Mouse (Mus musculus) right cerebral cortex, postnatal 25 days (tissue): ENCODE results near the gene Fdxr.

Source experiments
- DNase-seq: peaks from one replicate; pipeline ENCODE4 v3.0.0; 2022

Gene Fdxr

GRCm38 (mm10) chr11:115276780-115277603 lies at the start of gene Fdxr:
Gene Fdxr, minus strand, starts transcription at chr11:115277050.
- peak; percentile 95 for DNase-seq

- DNase-seq, result no peak
Measured at GRCm38 (mm10) chr11:115323354-115323753, 46.5 kb upstream of the Fdxr start.

- no peak for DNase-seq
Measured at GRCm38 (mm10) chr11:115321906-115322693, 45.2 kb upstream of the Fdxr start, which contains the start of gene Ush1g. Gene Ush1g, minus strand, starts transcription at chr11:115322041.

GRCm38 (mm10) chr11:115319704-115320383 lies 43.0 kb upstream of the Fdxr start:
- DNase-seq, result no peak

GRCm38 (mm10) chr11:115318245-115319027 lies 41.6 kb upstream of the Fdxr start:
- DNase-seq, result no peak

GRCm38 (mm10) chr11:115317204-115317603 lies 40.4 kb upstream of the Fdxr start:
- no peak for DNase-seq

GRCm38 (mm10) chr11:115314249-115314648 lies 37.4 kb upstream of the Fdxr start:
- no peak for DNase-seq

- DNase-seq, result no peak
Measured at GRCm38 (mm10) chr11:115308781-115309180, 31.9 kb upstream of the Fdxr start.

- DNase-seq, result no peak
Measured at GRCm38 (mm10) chr11:115306863-115307262, 30.0 kb upstream of the Fdxr start, which contains the start of gene Otop2. Gene Otop2, plus strand, starts transcription at chr11:115307163.

GRCm38 (mm10) chr11:115303167-115303566 lies 26.3 kb upstream of the Fdxr start:
- no peak for DNase-seq

GRCm38 (mm10) chr11:115301351-115301750 lies 24.5 kb upstream of the Fdxr start:
- DNase-seq, result no peak

GRCm38 (mm10) chr11:115300745-115301144 lies 23.9 kb upstream of the Fdxr start:
- DNase-seq, result no peak

GRCm38 (mm10) chr11:115298160-115298559 lies 21.3 kb upstream of the Fdxr start:
- no peak for DNase-seq

- peak; percentile 78 for DNase-seq
Measured at GRCm38 (mm10) chr11:115297214-115297826, 20.5 kb upstream of the Fdxr start, which contains the start of gene Fads6. Gene Fads6, minus strand, starts transcription at chr11:115297663.

GRCm38 (mm10) chr11:115296471-115297210 lies 19.8 kb upstream of the Fdxr start:
- DNase-seq, result no peak

- no peak for DNase-seq
Measured at GRCm38 (mm10) chr11:115295939-115296338, 19.1 kb upstream of the Fdxr start.

GRCm38 (mm10) chr11:115292631-115293375 lies 16.0 kb upstream of the Fdxr start:
- DNase-seq, result no peak

- DNase-seq, result no peak
Measured at GRCm38 (mm10) chr11:115291503-115291902, 14.7 kb upstream of the Fdxr start.

- DNase-seq, result no peak
Measured at GRCm38 (mm10) chr11:115290919-115291318, 14.1 kb upstream of the Fdxr start.

GRCm38 (mm10) chr11:115290314-115290713 lies 13.5 kb upstream of the Fdxr start:
- no peak for DNase-seq
